Mouse (Mus musculus) frontal cortex, adult 2 months (tissue): ENCODE measurements around the gene Cda. TPM values are rescaled to one million over a fixed set of nuclear protein-coding genes. Genes with fewer than 3 reads are reported as not detected.
A peak's percentile ranks its signal among the peaks of the same experiment; 100 is the strongest.
"Not testable (repeated sequence)": the region's sequence is repeated elsewhere in the genome, so short reads cannot be mapped to it uniquely, and the experiment has no call there.

ENCODE experiments used
- DNase-seq, 2 experiments: peaks; one replicate each; pipeline ENCODE4 v3.0.0; 2022; ENCODE audit warnings: low spot score in 1 of 2; ENCODE audit errors: extremely low spot score in 1 of 2
- polyA plus RNA-seq: library from polyadenylated mRNA; depleted of rRNA; stranded (reverse); fragments of >200 nt; gene quantifications from 2 replicates; pipeline ENCODE4 v1.2.3, GENCODE M21; 2012

Gene Cda
- polyA plus RNA-seq, 1 experiment: 3.6 TPM

DNA sequence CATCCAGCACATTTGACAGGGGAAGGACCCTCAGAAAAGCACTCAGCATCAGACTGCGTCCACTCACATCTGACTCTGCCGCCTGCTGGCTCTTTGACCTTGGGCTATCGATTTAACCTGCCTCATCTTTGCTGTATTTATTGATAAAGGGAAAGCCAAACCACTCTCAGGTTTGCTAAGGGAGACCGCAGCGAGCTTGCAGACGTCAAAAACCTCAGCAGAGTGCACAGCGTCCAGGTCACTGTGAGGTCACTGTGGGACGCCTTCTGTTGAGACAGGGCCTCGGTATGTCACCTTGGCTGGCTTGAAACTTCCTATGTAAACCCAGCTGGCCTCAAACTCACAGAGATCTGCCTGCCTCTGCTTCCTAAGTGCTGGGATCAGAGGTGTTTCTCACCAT is 30.5 kb downstream of the Cda start:
- DNase-seq: no peak

DNA sequence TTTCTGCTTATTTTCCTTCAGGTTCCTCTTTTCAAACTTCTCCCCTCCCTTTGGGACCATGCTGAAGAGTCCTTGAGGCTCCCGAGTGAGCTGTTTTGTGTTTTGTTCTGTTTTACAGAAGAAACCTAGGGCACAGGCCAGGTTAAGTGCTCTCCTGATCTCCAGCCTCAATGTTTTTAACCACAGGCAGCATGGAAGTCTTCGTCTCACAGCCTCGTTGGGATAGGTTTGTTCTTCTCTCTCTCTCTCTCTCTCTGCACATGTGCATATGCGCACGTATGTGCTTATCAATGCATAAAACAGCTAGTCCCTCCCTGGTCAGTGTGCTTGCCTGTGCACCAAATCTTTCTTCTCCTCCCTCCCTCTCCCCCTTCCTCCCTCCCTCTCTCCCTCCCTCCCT is 30.9 kb downstream of the Cda start:
- no peak for DNase-seq

- DNase-seq: no peak
These were observed 32.1 kb downstream of the Cda start for GRCm38 (mm10) chr4:138335648-138336047.

DNA sequence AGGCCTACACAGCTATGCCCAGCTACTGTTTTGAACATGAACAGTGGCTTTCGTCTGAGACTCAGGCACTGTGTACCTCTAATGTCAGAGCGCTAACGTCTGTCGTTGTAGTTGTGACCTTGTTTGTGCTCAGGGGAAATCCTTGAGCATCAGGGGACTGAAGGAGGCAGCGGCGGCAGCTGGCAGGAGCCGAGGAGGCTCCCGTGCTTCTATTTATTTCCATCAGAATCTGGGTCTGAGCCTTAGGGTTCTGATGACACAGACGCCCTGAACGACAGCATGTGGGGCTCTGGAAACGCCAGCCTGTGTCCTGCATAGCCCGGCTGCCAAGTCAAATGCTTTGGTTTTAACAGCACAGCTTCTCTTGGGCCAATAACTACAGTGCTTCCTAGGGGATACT is 32.8 kb downstream of the Cda start:
- DNase-seq: no peak

DNA sequence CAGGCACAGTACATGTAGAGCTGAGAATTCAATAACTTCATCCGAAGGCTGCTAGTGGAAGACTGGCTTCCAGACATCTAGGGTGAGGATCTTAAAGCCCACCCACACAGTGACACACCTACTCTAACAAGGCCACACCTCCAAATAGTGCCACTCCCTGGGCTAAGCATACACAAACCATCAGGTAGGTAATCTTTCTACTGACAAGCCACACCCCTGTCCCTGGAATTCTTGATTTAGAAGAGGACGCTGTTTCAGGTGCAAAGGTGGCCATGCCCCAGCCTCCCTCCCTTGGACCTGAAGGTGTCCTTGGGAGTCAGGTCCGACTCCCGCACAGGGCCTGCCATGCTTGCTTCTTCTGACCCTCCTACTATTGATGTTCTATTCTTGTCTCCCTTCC is 34.7 kb downstream of the Cda start:
- DNase-seq: no peak

DNA sequence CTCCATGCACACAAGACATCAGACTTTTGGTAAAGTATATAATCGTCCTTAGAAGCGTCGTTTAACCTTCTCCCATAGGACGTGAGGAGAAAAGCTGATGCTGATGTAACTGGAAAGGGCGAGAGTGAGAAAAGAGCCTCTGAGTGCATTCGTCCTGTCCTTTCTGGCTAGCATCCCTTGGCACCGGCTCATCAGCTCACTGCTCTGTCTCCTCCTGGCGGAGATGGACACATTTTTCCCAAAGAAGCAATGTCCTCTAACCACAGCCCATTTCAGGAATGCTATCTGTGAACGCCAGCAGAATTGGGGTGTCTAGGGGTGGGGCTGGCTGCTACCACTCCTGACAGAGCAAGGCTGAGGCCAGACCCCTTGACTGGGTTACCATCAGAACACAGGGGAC is 36.1 kb downstream of the Cda start:
- no peak for DNase-seq

- DNase-seq: no peak
These were observed 37.5 kb downstream of the Cda start for GRCm38 (mm10) chr4:138330264-138330671.

DNA sequence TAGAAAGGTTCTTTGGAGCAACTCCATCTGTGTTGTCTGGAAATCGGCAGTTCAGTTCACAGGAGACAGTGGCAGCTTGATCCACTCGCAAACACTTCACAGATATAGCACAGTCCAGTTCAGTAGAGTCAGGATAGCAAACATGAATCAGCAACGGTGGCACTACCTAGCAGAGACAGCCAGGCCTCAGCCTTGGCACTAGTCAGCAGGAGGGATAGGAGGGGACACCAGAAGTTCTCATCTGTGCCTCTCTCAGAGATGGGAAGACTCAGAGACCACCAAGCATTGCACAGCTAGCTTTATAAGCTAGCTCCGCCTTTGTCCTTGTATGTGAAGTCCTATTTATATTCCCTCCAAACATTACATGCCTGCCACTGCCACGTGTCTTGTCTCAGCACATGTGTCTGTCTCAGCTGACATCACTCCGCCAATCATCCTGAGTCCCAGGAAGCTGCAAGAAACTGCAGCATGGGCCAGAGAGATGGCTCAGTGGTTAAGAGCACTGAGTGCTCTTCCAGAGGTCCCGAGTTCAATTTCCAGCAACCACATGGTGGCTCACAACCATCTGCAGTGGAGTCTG is 39.8 kb downstream of the Cda start:
- no peak for DNase-seq

GRCm38 (mm10) chr4:138327155-138327554 is 40.6 kb downstream of the Cda start:
- DNase-seq: not testable (repeated sequence)

- DNase-seq: peak; percentile 81 to 95
These were observed 41.6 kb downstream of the Cda start, which contains the start of gene Pink1 for GRCm38 (mm10) chr4:138326077-138326695. Gene Pink1, minus strand, starts transcription at chr4:138326307.

- peak; percentile 86 to 92 for DNase-seq
These were observed 42.2 kb downstream of the Cda start for GRCm38 (mm10) chr4:138325466-138326076.

DNA sequence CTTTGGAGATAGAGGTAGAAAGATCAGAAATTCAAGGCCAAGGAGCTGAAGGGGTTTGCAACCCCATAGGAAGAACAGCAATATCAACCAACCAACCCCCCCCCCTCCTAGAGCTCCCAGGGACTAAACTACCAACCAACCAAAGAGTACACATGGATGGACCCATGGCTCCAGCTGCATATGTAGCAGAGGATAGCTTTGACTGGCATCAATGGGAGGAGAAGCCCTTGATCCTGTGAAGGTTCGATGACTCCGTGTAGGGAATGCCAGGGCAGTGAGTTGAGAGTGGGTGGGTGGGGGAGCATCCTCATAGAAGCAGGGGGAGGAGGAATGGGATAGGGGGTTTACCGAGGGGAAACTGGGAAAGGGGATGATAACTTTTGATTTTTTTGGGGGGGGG is 43.3 kb downstream of the Cda start:
- DNase-seq: no peak

- no peak for DNase-seq
These were observed 44.0 kb downstream of the Cda start for GRCm38 (mm10) chr4:138323753-138324152.

DNA sequence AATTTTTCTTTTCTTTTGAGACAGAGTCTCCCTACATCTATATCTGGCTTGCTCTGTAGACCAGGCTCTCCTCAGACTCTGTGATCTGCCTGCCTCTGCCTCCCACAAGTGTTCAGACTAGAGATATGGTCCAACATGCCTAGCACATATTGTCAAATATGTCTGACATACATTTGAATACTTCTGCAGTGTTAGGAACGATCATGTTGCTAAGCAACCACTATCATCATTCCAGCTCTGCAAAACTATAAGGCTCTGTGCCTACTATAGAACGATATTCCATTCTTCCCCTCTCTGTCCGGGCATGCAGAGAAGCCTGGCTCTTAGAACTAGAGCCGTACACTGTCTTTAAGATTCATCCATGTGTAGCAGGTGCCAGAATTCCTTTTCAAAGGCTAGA is 45.1 kb downstream of the Cda start:
- no peak for DNase-seq

DNA sequence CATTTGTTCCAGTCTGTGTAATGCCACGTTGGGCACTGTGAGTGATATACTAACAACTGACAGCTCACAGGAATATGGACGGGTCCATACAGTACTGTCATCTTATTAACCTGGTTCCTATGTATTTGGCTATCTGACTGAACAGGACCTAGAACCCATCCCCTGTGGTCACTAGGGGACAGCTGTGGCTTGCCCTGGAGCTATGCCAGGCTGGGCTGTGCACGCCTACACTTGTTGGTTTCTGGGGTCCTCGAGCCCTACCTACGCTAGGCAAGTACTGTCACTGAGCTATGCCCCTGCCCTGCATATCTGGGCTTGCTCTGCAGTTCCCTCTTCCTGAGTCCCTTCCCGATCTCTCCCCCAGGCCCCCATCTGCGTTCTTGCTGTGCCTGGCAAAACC is 46.3 kb downstream of the Cda start:
- DNase-seq: no peak

DNA sequence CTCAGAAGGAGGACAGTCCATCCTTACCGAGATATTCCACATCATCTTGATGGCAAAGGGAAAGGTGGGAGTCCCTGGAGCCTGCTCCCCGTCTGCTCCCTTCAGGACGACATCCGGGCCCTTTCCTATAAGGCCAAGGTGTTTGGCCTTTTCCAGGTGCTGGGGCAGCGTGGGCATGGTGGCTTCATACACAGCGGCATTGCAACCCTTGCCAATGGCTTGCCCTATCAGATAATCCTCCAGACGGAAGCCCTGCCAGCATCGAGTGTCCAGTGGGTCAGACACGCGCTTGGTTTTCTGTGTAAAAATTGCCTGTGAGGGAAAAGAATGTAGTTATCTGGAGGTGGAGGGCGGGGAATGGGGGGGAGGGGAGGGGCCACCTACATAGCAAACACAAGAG is 47.1 kb downstream of the Cda start:
- DNase-seq: no peak

- DNase-seq: peak; percentile 53 to 95
These were observed 48.3 kb downstream of the Cda start for GRCm38 (mm10) chr4:138319508-138319907.

DNA sequence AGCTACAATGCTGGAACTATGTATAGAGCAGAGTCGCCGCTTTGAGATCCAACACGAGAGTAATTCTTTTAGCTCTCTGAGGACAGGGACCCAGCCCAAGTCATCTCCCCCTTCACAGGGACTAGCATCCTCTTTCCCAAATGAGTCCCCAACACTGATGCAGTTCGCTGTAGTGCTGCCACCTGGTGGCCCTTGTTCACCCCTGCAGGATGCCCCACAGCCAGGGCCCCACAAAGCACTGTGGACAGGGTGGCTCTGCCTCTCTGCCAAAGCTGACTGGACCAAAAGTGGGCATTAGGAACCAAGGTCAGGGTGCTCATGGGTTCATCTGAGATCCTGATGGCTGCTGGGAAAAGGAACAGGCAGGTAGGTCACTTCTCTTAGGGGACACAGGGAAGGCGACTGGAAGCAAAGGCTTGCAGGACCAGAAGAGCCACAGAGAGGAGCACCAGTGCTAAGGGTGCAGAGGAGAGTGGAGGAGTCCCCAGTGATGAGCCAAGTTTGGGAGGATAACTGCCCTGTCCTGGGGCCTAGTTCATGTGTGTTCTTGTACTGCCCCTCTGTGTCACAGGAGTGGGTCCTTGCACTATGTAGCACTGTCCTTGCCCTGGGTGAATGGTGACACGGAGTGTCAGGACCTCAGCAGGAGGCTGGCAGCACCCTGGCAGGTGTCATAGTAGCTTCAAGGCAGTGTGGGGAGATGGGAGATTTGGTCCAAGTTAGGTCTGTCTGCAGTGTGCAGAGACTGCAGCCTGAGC is 49.1 kb downstream of the Cda start:
- peak in 1 of 2 experiments; percentile 77 for DNase-seq

DNA sequence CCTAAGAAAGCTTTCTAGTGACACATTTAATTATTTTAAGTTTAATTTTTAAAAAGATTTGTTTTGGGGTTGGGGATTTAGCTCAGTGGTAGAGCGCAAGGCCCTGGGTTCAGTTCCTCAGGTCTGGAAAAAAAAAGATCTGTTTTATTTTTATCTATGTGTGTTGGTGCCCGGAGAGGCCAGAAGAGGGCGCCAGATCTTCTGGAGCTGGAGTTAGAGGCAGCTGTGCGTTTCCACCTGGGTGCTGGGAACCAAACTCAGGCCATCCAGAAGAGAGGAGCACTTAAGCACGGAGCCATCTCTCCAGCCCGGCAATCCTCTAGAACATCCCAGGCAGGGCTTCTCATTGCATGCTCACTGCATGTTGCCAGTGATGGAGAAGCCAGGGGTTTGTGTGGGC is 51.4 kb downstream of the Cda start:
- no peak for DNase-seq

- DNase-seq: no peak
These were observed 52.0 kb downstream of the Cda start for GRCm38 (mm10) chr4:138315781-138316180.

DNA sequence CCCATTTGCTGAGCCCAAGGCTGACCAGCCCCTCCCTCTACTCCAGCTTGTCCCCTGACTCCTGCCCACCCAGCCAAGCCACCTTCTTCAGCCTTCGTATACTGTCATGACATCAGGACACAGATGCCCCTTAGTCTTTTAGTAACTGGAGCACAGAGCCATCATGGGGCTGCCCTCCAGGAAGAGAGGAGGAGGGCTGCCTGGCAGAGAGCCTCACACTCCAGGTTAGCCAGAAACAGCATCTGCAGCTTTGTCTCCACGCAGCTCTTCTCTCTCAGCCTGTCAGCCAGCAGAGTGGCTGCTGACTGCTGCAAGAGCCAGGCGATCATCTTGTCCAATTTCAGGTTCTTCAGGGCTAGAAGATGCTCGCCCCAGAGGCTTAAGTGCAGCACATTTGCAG is 54.0 kb downstream of the Cda start:
- DNase-seq: no peak

GRCm38 (mm10) chr4:138313021-138313420 is 54.8 kb downstream of the Cda start:
- DNase-seq: no peak
